Mouse (Mus musculus) neural tube, embryonic 14.5 days (tissue): Measurements from ENCODE around the gene Gm20388. TPM values are rescaled to one million over a fixed set of nuclear protein-coding genes. Genes with fewer than 3 reads are reported as not detected.

Source experiments
- ATAC-seq: fragments of 200-750 bp; cut with Nextera tagmentation; 2 replicates; pipeline ENCODE4 v1.8.0; 2017; ENCODE audit warnings: low read depth, mild to moderate bottlenecking, moderate TSS enrichment, moderate library complexity
- H3K27ac ChIP-seq: fragments of 300-500 bp; sonication (generic); 2 replicates; pipeline ENCODE4 v1.5.1; 2014; ENCODE audit warnings: low read depth, mild to moderate bottlenecking, control low read depth, low read length, moderate library complexity, mixed read lengths
- H3K27me3 ChIP-seq: fragments of 300-500 bp; sonication (generic); 2 replicates; pipeline ENCODE4 v1.6.1; 2014; ENCODE audit warnings: low read length; ENCODE audit not compliant: control insufficient read depth, insufficient read depth
- H3K36me3 ChIP-seq: fragments of 300-500 bp; sonication (generic); 2 replicates; pipeline ENCODE4 v1.6.1; 2014; ENCODE audit warnings: low read length, mixed read lengths; ENCODE audit not compliant: control insufficient read depth, insufficient read depth
- H3K4me1 ChIP-seq: fragments of 300-500 bp; sonication (generic); 2 replicates; pipeline ENCODE4 v1.6.1; 2014; ENCODE audit warnings: low read length; ENCODE audit not compliant: control insufficient read depth, insufficient read depth
- H3K4me2 ChIP-seq: fragments of 300-500 bp; sonication (generic); 2 replicates; pipeline ENCODE4 v1.6.1; 2014; ENCODE audit warnings: mild to moderate bottlenecking, low read depth, low read length, control low read depth
- H3K4me3 ChIP-seq: fragments of 300-500 bp; sonication (generic); 2 replicates; pipeline ENCODE4 v1.5.1; 2014; ENCODE audit warnings: low read depth, low read length, control low read depth, mixed read lengths
- H3K9ac ChIP-seq: fragments of 300-500 bp; sonication (generic); replicated peaks from 2 replicates; pipeline ENCODE4 v1.6.1; 2014; ENCODE audit warnings: low read depth, mild to moderate bottlenecking, control low read depth, low read length, mixed read lengths
- H3K9me3 ChIP-seq: fragments of 300-500 bp; sonication (generic); 2 replicates; pipeline ENCODE4 v1.6.1; 2016; ENCODE audit warnings: low read length; ENCODE audit not compliant: control insufficient read depth
- WGBS: fragments of 180-500 bp; shearing (Covaris S2); extraction: QIAGEN DNeasy Blood & Tissue Kit; methylation state at CpG from one replicate; pipeline ENCODE4 v1.1.7; 2014; 5-methylcytosine and 5-hydroxymethylcytosine counted together
- polyA plus RNA-seq: library from polyadenylated mRNA; unstranded; fragments of >200 nt; fragmentation: Nextera tagmentation; extraction: Ambion mirVana; gene quantifications from 2 replicates; pipeline ENCODE4 v1.2.1, GENCODE M21; 2014

Gm20388 gene
- polyA plus RNA-seq, 1 experiment from 2014 or later = 10.3 TPM

- H3K9ac ChIP-seq = peak overlapping the region; percentile 63
- H3K4me3 ChIP-seq = peak overlapping the region; percentile 41
- H3K27me3 ChIP-seq = peaks cover 23% of the 10 kb centered on the region
- peak; percentile 36; the same call in 1 of the 2 replicates for ATAC-seq
- peak overlapping the region; percentile 72 for H3K4me2 ChIP-seq
- H3K9me3 ChIP-seq = no peaks in the 10 kb centered on the region
- H3K4me1 ChIP-seq = no peaks in the 10 kb centered on the region; the same call in 1 of the 2 replicates
- no peak overlapping the region; the same call in 1 of the 2 replicates for H3K27ac ChIP-seq
- 12% methylated on average over 30 of the region's 30 CpGs for WGBS
- H3K36me3 ChIP-seq = no peaks in the 10 kb centered on the region
These were observed 3982.0 kb downstream of the Gm20388 start for GRCm38 (mm10) chr8:123892586-123893155.

GRCm38 (mm10) chr8:123893413-123893812, 3982.8 kb downstream of the Gm20388 start:
- Histone ChIP-seq H3K36me3 (no peaks in the 10 kb centered on the region), H3K4me3 (no peak overlapping the region), H3K9ac (no peak overlapping the region), H3K4me2 (no peak overlapping the region), H3K27ac (no peak overlapping the region), H3K4me1 (no peaks in the 10 kb centered on the region; the same call in 1 of the 2 replicates), H3K9me3 (no peaks in the 10 kb centered on the region), H3K27me3 (peaks cover 23% of the 10 kb centered on the region)
- WGBS = 78% methylated on average over 11 of the region's 11 CpGs
- no peak for ATAC-seq

- no peak for ATAC-seq
- H3K9ac ChIP-seq = no peak within 1 kb of the TSS
These were observed 3984.0 kb downstream of the Gm20388 start, which contains the start of gene Acta1 for GRCm38 (mm10) chr8:123894502-123895097. Gene Acta1, minus strand, starts transcription at chr8:123894751.

GRCm38 (mm10) chr8:123895230-123895629, 3984.6 kb downstream of the Gm20388 start:
- Histone ChIP-seq H3K36me3 (0 out of 2 replicates have a peak, but pooled peaks cover 2% of the 10 kb centered on the region), H3K9me3 (no peaks in the 10 kb centered on the region), H3K4me1 (no peaks in the 10 kb centered on the region; the same call in 1 of the 2 replicates), H3K9ac (no peak overlapping the region), H3K27me3 (peaks cover 23% of the 10 kb centered on the region), H3K4me3 (no peak overlapping the region), H3K4me2 (no peak overlapping the region), H3K27ac (no peak overlapping the region)
- no peak for ATAC-seq
- 80% methylated on average over 4 of the region's 4 CpGs for WGBS

More at GRCm38 (mm10) chr8:123894502-123895097, 3984.0 kb downstream of the Gm20388 start, which contains the start of gene Acta1:
- 19% methylated on average over 15 of the region's 15 CpGs for WGBS
- no peak within 1 kb of the TSS for H3K4me3 ChIP-seq
- H3K27me3 ChIP-seq = peaks cover 23% of the 10 kb centered on the region
- H3K4me2 ChIP-seq = no peak within 1 kb of the TSS
- H3K4me1 ChIP-seq = no peaks in the 10 kb centered on the region; the same call in 1 of the 2 replicates
- H3K36me3 ChIP-seq = 0 out of 2 replicates have a peak, but pooled peaks cover 2% of the 10 kb centered on the region
- no peaks in the 10 kb centered on the region for H3K9me3 ChIP-seq
- H3K27ac ChIP-seq = no peak within 1 kb of the TSS

- Histone ChIP-seq H3K27ac (no peak overlapping the region), H3K4me3 (no peak overlapping the region), H3K9ac (no peak overlapping the region), H3K36me3 (0 out of 2 replicates have a peak, but pooled peaks cover 2% of the 10 kb centered on the region), H3K4me1 (no peaks in the 10 kb centered on the region; the same call in 1 of the 2 replicates), H3K4me2 (no peak overlapping the region), H3K27me3 (peaks cover 23% of the 10 kb centered on the region), H3K9me3 (no peaks in the 10 kb centered on the region)
- ATAC-seq = no peak
- WGBS = 77% methylated on average over 9 of the region's 9 CpGs
These were observed 3985.2 kb downstream of the Gm20388 start for GRCm38 (mm10) chr8:123895680-123896365.

GRCm38 (mm10) chr8:123896366-123896761, 3985.7 kb downstream of the Gm20388 start:
- Histone ChIP-seq H3K36me3 (0 out of 2 replicates have a peak, but pooled peaks cover 2% of the 10 kb centered on the region), H3K9me3 (no peaks in the 10 kb centered on the region), H3K9ac (no peak overlapping the region), H3K4me2 (no peak overlapping the region), H3K27ac (no peak overlapping the region), H3K27me3 (peaks cover 23% of the 10 kb centered on the region), H3K4me1 (no peaks in the 10 kb centered on the region; the same call in 1 of the 2 replicates), H3K4me3 (no peak overlapping the region)
- no peak for ATAC-seq
- 72% methylated on average over 14 of the region's 14 CpGs for WGBS

- Histone ChIP-seq H3K36me3 (0 out of 2 replicates have a peak, but pooled peaks cover 2% of the 10 kb centered on the region), H3K27ac (no peak overlapping the region), H3K4me2 (no peak overlapping the region), H3K9ac (no peak overlapping the region), H3K4me1 (no peaks in the 10 kb centered on the region), H3K27me3 (peaks cover 23% of the 10 kb centered on the region), H3K9me3 (no peaks in the 10 kb centered on the region), H3K4me3 (no peak overlapping the region)
- 53% methylated on average over 10 of the region's 10 CpGs for WGBS
- ATAC-seq = no peak
These were observed 3986.1 kb downstream of the Gm20388 start for GRCm38 (mm10) chr8:123896774-123897173.

GRCm38 (mm10) chr8:123898576-123898975, 3987.9 kb downstream of the Gm20388 start:
- no peak overlapping the region for H3K9ac ChIP-seq
- no peaks in the 10 kb centered on the region for H3K9me3 ChIP-seq
- WGBS = 90% methylated on average over 5 of the region's 5 CpGs
- no peak overlapping the region for H3K4me2 ChIP-seq
- H3K36me3 ChIP-seq = peaks cover 2% of the 10 kb centered on the region; the same call in 1 of the 2 replicates
- ATAC-seq = no peak
- 0 out of 2 replicates have a peak, but pooled peaks cover 14% of the 10 kb centered on the region for H3K27me3 ChIP-seq
- H3K4me3 ChIP-seq = no peak overlapping the region
- no peaks in the 10 kb centered on the region for H3K4me1 ChIP-seq
- no peak overlapping the region for H3K27ac ChIP-seq
